Mouse (Mus musculus): ENCODE data around the gene 2010003K11Rik. TPM values are rescaled to one million over a fixed set of nuclear protein-coding genes. Genes with fewer than 3 reads are reported as not detected.

2010003K11Rik gene
- polyA plus RNA-seq, 1 experiment from 2014 or later, result not detected

- Histone ChIP-seq H3K27ac (ENCODE audit: low read depth, low read length) (no peak overlapping the region), H3K4me2 (no peak overlapping the region), H3K9me3 (replicated peaks; ENCODE audit: control insufficient read depth, low read length) (no peaks in the 10 kb centered on the region), H3K36me3 (ENCODE audit: control insufficient read depth, insufficient read depth, low read length) (no peaks in the 10 kb centered on the region), H3K4me1 (ENCODE audit: control insufficient read depth, insufficient read depth, low read length) (0 out of 2 replicates have a peak, but pooled peaks cover 5% of the 10 kb centered on the region), H3K27me3 (ENCODE audit: control insufficient read depth, insufficient read depth, low read length) (no peaks in the 10 kb centered on the region), H3K9ac (ENCODE audit: low read depth, low read length) (no peak overlapping the region), H3K4me3 (ENCODE audit: low read depth, low read length) (no peak overlapping the region)
- no peak for ATAC-seq (replicated peaks; ENCODE audit: insufficient number of reproducible peaks, low FRiP score, low TSS enrichment)
- 57% methylated on average over 10 of the region's 10 CpGs for WGBS (ENCODE audit: insufficient replicate concordance)
Observed at GRCm38 (mm10) chr19:4491080-4491695, 7.2 kb downstream of the 2010003K11Rik start.

DNA sequence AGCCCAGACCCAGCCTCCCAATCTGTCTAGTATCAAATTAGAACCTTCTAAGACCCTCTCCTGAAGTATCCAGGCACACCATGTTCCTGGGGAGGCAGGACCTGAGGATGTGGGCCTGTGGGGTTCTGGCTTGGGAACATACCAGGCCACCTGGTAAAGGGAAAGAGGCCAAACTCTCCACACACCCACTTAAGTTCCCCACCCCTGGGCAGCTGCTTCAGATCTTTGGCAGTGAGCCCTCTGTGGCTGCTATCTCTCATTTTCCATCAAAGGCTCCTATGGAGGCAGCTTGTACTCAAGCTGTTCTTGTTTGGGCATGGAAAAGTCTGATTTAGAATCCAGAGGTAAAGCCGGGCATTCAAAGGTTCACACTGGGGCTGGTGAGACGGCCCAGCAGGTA is 10.5 kb downstream of the 2010003K11Rik start:
- no peaks in the 10 kb centered on the region for H3K9me3 ChIP-seq (replicated peaks; ENCODE audit: control insufficient read depth, low read length)
- no peak overlapping the region for H3K9ac ChIP-seq (ENCODE audit: low read depth, low read length)
- 0 out of 2 replicates have a peak, but pooled peaks cover 5% of the 10 kb centered on the region for H3K4me1 ChIP-seq (ENCODE audit: control insufficient read depth, insufficient read depth, low read length)
- 57% methylated on average over 2 of the region's 2 CpGs for WGBS (ENCODE audit: insufficient replicate concordance)
- H3K4me2 ChIP-seq, result no peak overlapping the region
- ATAC-seq (replicated peaks; ENCODE audit: insufficient number of reproducible peaks, low FRiP score, low TSS enrichment), result no peak
- H3K27me3 ChIP-seq (ENCODE audit: control insufficient read depth, insufficient read depth, low read length), result no peaks in the 10 kb centered on the region
- H3K27ac ChIP-seq (ENCODE audit: low read depth, low read length), result no peak overlapping the region
- H3K4me3 ChIP-seq (ENCODE audit: low read depth, low read length), result no peak overlapping the region
- no peaks in the 10 kb centered on the region for H3K36me3 ChIP-seq (ENCODE audit: control insufficient read depth, insufficient read depth, low read length)

DNA sequence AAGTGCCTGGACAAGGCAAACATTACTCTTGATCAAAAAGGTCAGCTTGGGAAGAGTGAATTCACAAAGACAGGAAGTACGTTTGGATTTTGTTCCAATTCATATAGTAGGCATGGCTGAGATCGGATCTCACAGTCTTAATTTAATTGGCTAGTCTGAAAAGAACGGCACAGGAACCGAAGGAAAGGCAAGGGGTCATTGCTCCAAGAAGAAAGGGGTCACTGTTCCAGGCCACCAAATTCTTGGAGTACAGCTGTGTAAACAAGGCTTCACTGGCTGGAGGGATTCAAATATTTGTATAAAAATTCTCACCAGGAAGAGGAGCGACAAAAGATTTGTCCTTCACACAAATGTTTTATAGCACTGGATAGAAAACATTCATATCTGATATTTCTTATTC is 13.4 kb downstream of the 2010003K11Rik start:
- Histone ChIP-seq H3K4me3 (ENCODE audit: low read depth, low read length) (no peak overlapping the region), H3K9ac (ENCODE audit: low read depth, low read length) (no peak overlapping the region), H3K27ac (ENCODE audit: low read depth, low read length) (no peak overlapping the region), H3K9me3 (replicated peaks; ENCODE audit: control insufficient read depth, low read length) (no peaks in the 10 kb centered on the region), H3K4me2 (no peak overlapping the region), H3K36me3 (ENCODE audit: control insufficient read depth, insufficient read depth, low read length) (no peaks in the 10 kb centered on the region), H3K27me3 (ENCODE audit: control insufficient read depth, insufficient read depth, low read length) (no peaks in the 10 kb centered on the region), H3K4me1 (ENCODE audit: control insufficient read depth, insufficient read depth, low read length) (0 out of 2 replicates have a peak, but pooled peaks cover 5% of the 10 kb centered on the region)
- 61% methylated on average over 5 of the region's 5 CpGs for WGBS (ENCODE audit: insufficient replicate concordance)
- ATAC-seq (replicated peaks; ENCODE audit: insufficient number of reproducible peaks, low FRiP score, low TSS enrichment), result no peak

- no peak for ATAC-seq (replicated peaks; ENCODE audit: insufficient number of reproducible peaks, low FRiP score, low TSS enrichment)
- no peak overlapping the region for H3K4me2 ChIP-seq
- 85% methylated on average over 3 of the region's 3 CpGs for WGBS (ENCODE audit: insufficient replicate concordance)
- no peaks in the 10 kb centered on the region for H3K36me3 ChIP-seq (ENCODE audit: control insufficient read depth, insufficient read depth, low read length)
- no peak overlapping the region for H3K27ac ChIP-seq (ENCODE audit: low read depth, low read length)
- no peaks in the 10 kb centered on the region; the same call in 1 of the 2 replicates for H3K27me3 ChIP-seq (ENCODE audit: control insufficient read depth, insufficient read depth, low read length)
- no peak overlapping the region for H3K9ac ChIP-seq (ENCODE audit: low read depth, low read length)
- H3K4me3 ChIP-seq (ENCODE audit: low read depth, low read length), result no peak overlapping the region
- H3K9me3 ChIP-seq (replicated peaks; ENCODE audit: control insufficient read depth, low read length), result no peaks in the 10 kb centered on the region
- peaks cover 5% of the 10 kb centered on the region; the same call in 1 of the 2 replicates for H3K4me1 ChIP-seq (ENCODE audit: control insufficient read depth, insufficient read depth, low read length)
Observed at GRCm38 (mm10) chr19:4482111-4482859, 16.1 kb downstream of the 2010003K11Rik start.

DNA sequence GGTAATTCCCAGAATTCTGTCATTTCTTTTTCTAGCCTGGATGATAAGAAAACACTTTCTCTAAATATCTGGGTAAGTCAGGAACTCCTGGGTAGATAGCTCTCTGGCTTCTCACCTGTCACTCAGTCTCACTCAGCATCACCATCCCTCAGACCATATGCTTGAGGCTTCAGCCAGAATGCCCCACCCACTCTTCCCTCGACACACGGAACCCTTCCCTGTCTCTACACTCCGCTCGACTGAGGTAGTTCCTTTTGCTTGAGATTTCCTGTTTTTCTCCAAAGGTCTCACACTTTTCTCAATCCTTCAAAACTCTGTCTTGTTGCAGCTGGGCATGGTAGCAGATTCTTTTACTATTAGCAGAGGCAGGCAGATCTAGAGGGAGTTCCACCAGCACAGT is 17.1 kb downstream of the 2010003K11Rik start:
- H3K27me3 ChIP-seq (ENCODE audit: control insufficient read depth, insufficient read depth, low read length), result peaks cover 6% of the 10 kb centered on the region
- no peaks in the 10 kb centered on the region for H3K36me3 ChIP-seq (ENCODE audit: control insufficient read depth, insufficient read depth, low read length)
- peaks cover 6% of the 10 kb centered on the region; the same call in 1 of the 2 replicates for H3K4me1 ChIP-seq (ENCODE audit: control insufficient read depth, insufficient read depth, low read length)
- H3K9ac ChIP-seq (ENCODE audit: low read depth, low read length), result no peak overlapping the region
- no peak overlapping the region for H3K27ac ChIP-seq (ENCODE audit: low read depth, low read length)
- no peaks in the 10 kb centered on the region for H3K9me3 ChIP-seq (replicated peaks; ENCODE audit: control insufficient read depth, low read length)
- no peak for ATAC-seq (replicated peaks; ENCODE audit: insufficient number of reproducible peaks, low FRiP score, low TSS enrichment)
- H3K4me2 ChIP-seq, result no peak overlapping the region
- H3K4me3 ChIP-seq (ENCODE audit: low read depth, low read length), result no peak overlapping the region
- 23% methylated on average over 4 of the region's 4 CpGs for WGBS (ENCODE audit: insufficient replicate concordance)

DNA sequence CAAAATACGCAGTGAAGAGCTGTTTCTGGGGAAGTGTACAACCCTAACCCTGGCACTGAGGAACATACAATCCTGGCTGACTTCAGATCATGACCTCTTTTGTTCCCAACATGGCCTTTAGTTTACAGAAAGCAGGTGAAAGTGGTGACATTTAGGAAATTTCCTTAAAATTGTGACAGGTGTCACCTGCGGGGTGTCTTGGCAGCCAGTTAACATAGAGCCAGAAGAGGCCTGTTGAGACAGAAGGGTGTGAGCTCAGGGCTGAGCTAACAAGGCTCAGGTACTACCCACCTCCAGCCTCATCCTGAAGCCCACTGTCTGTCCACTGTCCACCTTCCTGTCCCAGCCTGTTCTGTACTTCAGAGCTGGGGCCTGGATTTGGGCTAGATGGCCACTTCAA is 18.3 kb downstream of the 2010003K11Rik start:
- no peak overlapping the region for H3K4me3 ChIP-seq (ENCODE audit: low read depth, low read length)
- no peaks in the 10 kb centered on the region for H3K9me3 ChIP-seq (replicated peaks; ENCODE audit: control insufficient read depth, low read length)
- ATAC-seq (replicated peaks; ENCODE audit: insufficient number of reproducible peaks, low FRiP score, low TSS enrichment), result no peak
- WGBS (ENCODE audit: insufficient replicate concordance), result 84% methylated on average over 2 of the region's 2 CpGs
- no peak overlapping the region for H3K4me2 ChIP-seq
- H3K27me3 ChIP-seq (ENCODE audit: control insufficient read depth, insufficient read depth, low read length), result peaks cover 19% of the 10 kb centered on the region
- no peak overlapping the region for H3K27ac ChIP-seq (ENCODE audit: low read depth, low read length)
- peaks cover 6% of the 10 kb centered on the region; the same call in 1 of the 2 replicates for H3K4me1 ChIP-seq (ENCODE audit: control insufficient read depth, insufficient read depth, low read length)
- H3K36me3 ChIP-seq (ENCODE audit: control insufficient read depth, insufficient read depth, low read length), result no peaks in the 10 kb centered on the region
- no peak overlapping the region for H3K9ac ChIP-seq (ENCODE audit: low read depth, low read length)

DNA sequence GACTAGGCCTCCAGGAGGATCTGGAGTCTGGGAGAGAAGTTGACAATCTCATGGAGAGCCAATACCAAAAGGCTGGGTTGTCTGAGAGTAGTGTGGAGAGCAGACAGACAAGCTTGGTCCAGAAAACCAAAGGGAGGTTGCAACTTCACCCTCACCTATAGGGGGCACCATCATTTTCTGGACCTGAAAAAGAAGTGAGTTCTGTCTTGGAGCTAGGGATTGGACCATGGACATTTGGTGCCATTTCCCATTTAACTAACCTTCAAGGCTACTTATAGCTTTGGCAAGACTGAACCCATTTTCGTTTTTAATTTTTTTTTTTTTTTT is 20.2 kb downstream of the 2010003K11Rik start:
- H3K27ac ChIP-seq (ENCODE audit: low read depth, low read length), result no peak overlapping the region
- peak overlapping the region; percentile 45 for H3K4me2 ChIP-seq
- H3K4me3 ChIP-seq (ENCODE audit: low read depth, low read length), result no peak overlapping the region
- H3K9ac ChIP-seq (ENCODE audit: low read depth, low read length), result no peak overlapping the region
- ATAC-seq (replicated peaks; ENCODE audit: insufficient number of reproducible peaks, low FRiP score, low TSS enrichment), result no peak
- H3K36me3 ChIP-seq (ENCODE audit: control insufficient read depth, insufficient read depth, low read length), result no peaks in the 10 kb centered on the region
- H3K4me1 ChIP-seq (ENCODE audit: control insufficient read depth, insufficient read depth, low read length), result peaks cover 6% of the 10 kb centered on the region; the same call in 1 of the 2 replicates
- WGBS (ENCODE audit: insufficient replicate concordance), result 33% methylated on average over 1 of the region's 1 CpGs
- no peaks in the 10 kb centered on the region for H3K9me3 ChIP-seq (replicated peaks; ENCODE audit: control insufficient read depth, low read length)
- peaks cover 27% of the 10 kb centered on the region for H3K27me3 ChIP-seq (ENCODE audit: control insufficient read depth, insufficient read depth, low read length)

GRCm38 (mm10) chr19:4477345-4478189 is 20.8 kb downstream of the 2010003K11Rik start, which contains the start of gene Syt12:
Gene Syt12, minus strand, starts transcription at chr19:4477447.
- ATAC-seq (replicated peaks; ENCODE audit: insufficient number of reproducible peaks, low FRiP score, low TSS enrichment), result no peak; the same call in 1 of the 2 replicates
- Histone ChIP-seq H3K9ac (ENCODE audit: low read depth, low read length) (peak within 1 kb of the TSS; percentile 66), H3K27me3 (ENCODE audit: control insufficient read depth, insufficient read depth, low read length) (peaks cover 27% of the 10 kb centered on the region), H3K36me3 (ENCODE audit: control insufficient read depth, insufficient read depth, low read length) (no peaks in the 10 kb centered on the region), H3K4me3 (ENCODE audit: low read depth, low read length) (peak within 1 kb of the TSS; percentile 54), H3K4me2 (peak within 1 kb of the TSS; percentile 94), H3K4me1 (ENCODE audit: control insufficient read depth, insufficient read depth, low read length) (peaks cover 6% of the 10 kb centered on the region; the same call in 1 of the 2 replicates), H3K27ac (ENCODE audit: low read depth, low read length) (no peak within 1 kb of the TSS), H3K9me3 (replicated peaks; ENCODE audit: control insufficient read depth, low read length) (no peaks in the 10 kb centered on the region)
- 15% methylated on average over 21 of the region's 21 CpGs for WGBS (ENCODE audit: insufficient replicate concordance)
